ENCODE assay signal across 8 mouse cellular contexts in genomic region chr14:58072771-58073501, GRCm38 (mm10). TPM values are rescaled to one million over a fixed set of nuclear protein-coding genes. Genes with fewer than 3 reads are reported as not detected.
A peak's percentile ranks its signal among the peaks of the same experiment; 100 is the strongest.
DNase-seq lines count a peak whose midpoint lies in the region; ATAC-seq and TF ChIP-seq lines count a peak whose summit lies in the region.

No protein-coding gene starts in this region.

- peaks cover 0 to 49% of the 10 kb centered on the region in 2 experiments; a peak in 2 of 4 replicates for H3K4me1 ChIP-seq in CH12.LX (ENCODE audit: control insufficient read depth in 1 of 2, insufficient read depth in 2 of 2)
- H3K4me1 ChIP-seq in embryonic facial prominence, embryonic 10.5 days = peaks cover 67% of the 10 kb centered on the region
- peaks cover 68% of the 10 kb centered on the region for H3K4me1 ChIP-seq in neural tube, embryonic 13.5 days (replicated peaks)

- H3K27me3 ChIP-seq in CH12.LX (replicated peaks) = peaks cover 61% of the 10 kb centered on the region
- H3K27me3 ChIP-seq in embryonic facial prominence, embryonic 10.5 days (replicated peaks; ENCODE audit: low read depth, poor library complexity, severe bottlenecking) = peaks cover 99% of the 10 kb centered on the region
- H3K27me3 ChIP-seq in neural tube, embryonic 13.5 days = peaks cover 66% of the 10 kb centered on the region

- H3K4me3 ChIP-seq in CH12.LX (replicated peaks in 1 of 3; ENCODE audit: low read depth in 2 of 3, low read length in 2 of 3, poor library complexity in 1 of 3) = peak overlapping the region in 1 of 3 experiments; percentile 53
- H3K4me3 ChIP-seq in embryonic facial prominence, embryonic 10.5 days = peak overlapping the region; percentile 71
- H3K4me3 ChIP-seq in neural tube, embryonic 13.5 days = peak overlapping the region; percentile 69

- no peak for TF ChIP-seq RAD21 in CH12.LX (IDR thresholded peaks at IDR 0.05; ENCODE audit: low read depth, low read length)

- no peaks in the 10 kb centered on the region for H3K36me3 ChIP-seq in CH12.LX (replicated peaks in 1 of 2; ENCODE audit: control insufficient read depth in 1 of 2, insufficient read depth in 1 of 2, low read length in 1 of 2)
- H3K36me3 ChIP-seq in embryonic facial prominence, embryonic 10.5 days (replicated peaks) = no peaks in the 10 kb centered on the region
- H3K36me3 ChIP-seq in neural tube, embryonic 13.5 days = no peaks in the 10 kb centered on the region

- peaks cover 8% of the 10 kb centered on the region for H3K9me3 ChIP-seq in CH12.LX (replicated peaks; ENCODE audit: low read length)
- no peaks in the 10 kb centered on the region for H3K9me3 ChIP-seq in embryonic facial prominence, embryonic 10.5 days
- H3K9me3 ChIP-seq in neural tube, embryonic 13.5 days = no peaks in the 10 kb centered on the region

- intact Hi-C loops in heart, postnatal 10 days (cut with DNase I) = loop anchor here (5.0 kb wide), 1 partner anchor 234 kb away; no protein-coding TSS in a partner anchor
- intact Hi-C loops in left cerebral cortex, postnatal 4 days (cut with DNase I) = no loop called here

- H3K27ac ChIP-seq in CH12.LX (ENCODE audit: insufficient read depth, low read depth) = no peak overlapping the region
- H3K27ac ChIP-seq in embryonic facial prominence, embryonic 10.5 days (replicated peaks) = no peak overlapping the region
- H3K27ac ChIP-seq in neural tube, embryonic 13.5 days (replicated peaks) = 0 out of 2 replicates have a peak overlapping the region, but pooled peaks have one; percentile 52

- H3K79me2 ChIP-seq in CH12.LX (replicated peaks; ENCODE audit: control insufficient read depth, extremely low read depth, insufficient read depth, poor library complexity, severe bottlenecking) = no peaks in the 10 kb centered on the region

- no peak for TF ChIP-seq EP300 in CH12.LX (IDR thresholded peaks at IDR 0.05; ENCODE audit: low read length)

- no peak for ATAC-seq in neural tube, embryonic 13.5 days (ENCODE audit: low read depth)

- peak overlapping the region; percentile 99 for H3K4me2 ChIP-seq in CH12.LX (ENCODE audit: insufficient read depth, low read depth, poor library complexity, severe bottlenecking)
- H3K4me2 ChIP-seq in neural tube, embryonic 13.5 days = peak overlapping the region; percentile 96

- TF ChIP-seq CTCF in CH12.LX (conservative IDR thresholded peaks at IDR 0.05 in 1 of 2, IDR thresholded peaks at IDR 0.05 in 1 of 2; ENCODE audit: low read depth in 2 of 2, low read length in 2 of 2) = no peak

- dilution Hi-C loops in CH12.LX (cut with MboI; ENCODE audit: extremely low pct_ligation_motif_present, extremely low pct_unique_long_range_greater_than_20kb, low sequenced_read_pairs) = no loop called here

- DNase-seq in cerebellum, adult 18-20 months = peak; percentile 35 to 65
- DNase-seq in cerebellum, adult 11 months = no peak
- DNase-seq in CH12.LX (ENCODE audit: extremely low read depth) = peak; percentile 27
- peak; percentile 46 for DNase-seq in embryonic facial prominence, embryonic 10.5 days (ENCODE audit: low spot score)
- DNase-seq in heart, postnatal 10 days = peak; percentile 29 to 46
- DNase-seq in left cerebral cortex, postnatal 4 days = peak; percentile 20
- DNase-seq in Muller cell, postnatal 12 days (ENCODE audit: inconsistent ontology term) = no peak

- no peak for TF ChIP-seq POLR2A in CH12.LX (IDR thresholded peaks at IDR 0.05; ENCODE audit: low read depth, low read length)

- in situ Hi-C loops in CH12.LX (cut with MboI; ENCODE audit: low pct_ligation_motif_present, low pct_unique_long_range_greater_than_20kb, low sequenced_read_pairs) = no loop called here

- WGBS in embryonic facial prominence, embryonic 10.5 days = under 1% methylated on average over 29 of the region's 29 CpGs
- WGBS in neural tube, embryonic 13.5 days = under 1% methylated on average over 29 of the region's 29 CpGs

- no peak overlapping the region for H3K9ac ChIP-seq in CH12.LX (ENCODE audit: insufficient read depth, low read depth)
- H3K9ac ChIP-seq in neural tube, embryonic 13.5 days = peak overlapping the region; percentile 82

TF ChIP-seq in CH12.LX, 34 proteins besides CTCF, POLR2A, EP300 and RAD21:
- TF ChIP-seq E2F4 (IDR thresholded peaks at IDR 0.05; ENCODE audit: insufficient replicate concordance, low read depth, low read length) = no peak
- no peak for TF ChIP-seq NRF1 (IDR thresholded peaks at IDR 0.05; ENCODE audit: low read depth, low read length)
- no peak for TF ChIP-seq MAZ (IDR thresholded peaks at IDR 0.05; ENCODE audit: low read depth, low read length)
- TF ChIP-seq ZC3H11A (IDR thresholded peaks at IDR 0.05; ENCODE audit: low read depth, low read length) = no peak
- no peak for TF ChIP-seq BHLHE40 (IDR thresholded peaks at IDR 0.05; ENCODE audit: low read depth, low read length)
- TF ChIP-seq RCOR1 (conservative IDR thresholded peaks at IDR 0.05; ENCODE audit: low read depth, low read length) = no peak
- no peak for TF ChIP-seq SMC3 (IDR thresholded peaks at IDR 0.05; ENCODE audit: low read depth, low read length)
- TF ChIP-seq POLR2AphosphoS2 (IDR thresholded peaks at IDR 0.05; ENCODE audit: low read depth, low read length) = no peak
- TF ChIP-seq IRF4 (IDR thresholded peaks at IDR 0.05; ENCODE audit: low read depth, low read length) = no peak
- no peak for TF ChIP-seq HCFC1 (IDR thresholded peaks at IDR 0.05; ENCODE audit: low read depth, low read length)
- no peak for TF ChIP-seq ETS1 (conservative IDR thresholded peaks at IDR 0.05; ENCODE audit: low read depth, low read length)
- TF ChIP-seq USF1 (IDR thresholded peaks at IDR 0.05; ENCODE audit: low read depth, low read length) = no peak
- no peak for TF ChIP-seq MXI1 (IDR thresholded peaks at IDR 0.05; ENCODE audit: low read depth, low read length)
- no peak for TF ChIP-seq UBTF (IDR thresholded peaks at IDR 0.05; ENCODE audit: low read depth, low read length)
- no peak for TF ChIP-seq GABPA (IDR thresholded peaks at IDR 0.05; ENCODE audit: insufficient replicate concordance, low read depth, low read length)
- TF ChIP-seq ZMIZ1 (IDR thresholded peaks at IDR 0.05; ENCODE audit: low read depth, low read length) = no peak

RNA-seq across cellular contexts. Expression of gene Fgf9, which starts 2.6 kb away (rescaled TPM):
- total RNA-seq in CH12.LX (2012; rRNA removed) = 0.13 TPM in 1 of 2 replicates, not detected in the other
- not detected in 2 replicates for total RNA-seq in CH12.LX (2014; rRNA removed)
- 0.09 TPM in 1 of 2 replicates, not detected in the other for polyA plus RNA-seq in CH12.LX (2012; ENCODE audit: insufficient read length, low read depth)
- polyA plus RNA-seq in embryonic facial prominence, embryonic 10.5 days (2016; fragmentation: Nextera tagmentation; extraction: Ambion mirVana) = 5.7 and 6.5 TPM in 2 replicates
- 10 to 100 TPM in 1 of 2 experiments, 1 to 10 TPM in 1; 5.2 to 11.0 TPM for total RNA-seq in heart, postnatal 10 days (2021)
- 10 to 100 TPM; 11.8 TPM for total RNA-seq in left cerebral cortex, postnatal 4 days (2021)
- polyA plus RNA-seq in neural tube, embryonic 13.5 days (2015; fragmentation: Nextera tagmentation; extraction: Ambion mirVana) = 13.0 and 17.5 TPM in 2 replicates

Comparison
In these comparisons a context has a peak if more than half of its experiments do, and no peak if none do; other contexts are left out.
1. DNase-seq: peak in cerebellum, adult 18-20 months (2 of 2), CH12.LX (single experiment), embryonic facial prominence, embryonic 10.5 days (single experiment), heart, postnatal 10 days (2 of 2) and left cerebral cortex, postnatal 4 days (single experiment); none in cerebellum, adult 11 months (single experiment) and Muller cell, postnatal 12 days (single experiment).
2. RNA of gene Fgf9, which starts 2.6 kb away (total RNA-seq): 11.8 TPM in left cerebral cortex, postnatal 4 days and 5.2 to 11.0 TPM in heart, postnatal 10 days; 0.13 TPM in CH12.LX; every median in the first group is over 4 times any median in the second.